Mouse (Mus musculus): Measurements from ENCODE around the gene Gm8909.
"Not testable (repeated sequence)": the region's sequence is repeated elsewhere in the genome, so short reads cannot be mapped to it uniquely, and the experiment has no call there.

GRCm38 (mm10) chr17:36145861-36146156, 22.5 kb downstream of the Gm8909 start:
- TF ChIP-seq CTCF, POLR2A (IDR thresholded peaks at IDR 0.05; ENCODE audit: extremely low read depth, insufficient read depth, low read length): not testable (repeated sequence)
